Mouse (Mus musculus): ENCODE results near the gene Naa50. TPM values are rescaled to one million over a fixed set of nuclear protein-coding genes. Genes with fewer than 3 reads are reported as not detected.

The Naa50 gene
- polyA plus RNA-seq, 1 experiment from 2014 or later = 64.5 TPM

- H3K4me1 ChIP-seq (ENCODE audit: control insufficient read depth, insufficient read depth, low read depth, low read length) = no peaks in the 10 kb centered on the region
- H3K9me3 ChIP-seq (ENCODE audit: control insufficient read depth, low read length) = no peaks in the 10 kb centered on the region
- no peak for ATAC-seq
- H3K4me2 ChIP-seq (ENCODE audit: low read length) = no peak overlapping the region
- H3K36me3 ChIP-seq (ENCODE audit: control insufficient read depth, insufficient read depth, low read length) = no peaks in the 10 kb centered on the region
- H3K27ac ChIP-seq (ENCODE audit: low read depth, low read length) = no peak overlapping the region
- WGBS = 97% methylated on average over 1 of the region's 1 CpGs
- no peak overlapping the region for H3K9ac ChIP-seq (ENCODE audit: low read depth, low read length)
- H3K4me3 ChIP-seq (ENCODE audit: low read length) = no peak overlapping the region
- no peaks in the 10 kb centered on the region for H3K27me3 ChIP-seq (replicated peaks; ENCODE audit: control insufficient read depth, insufficient read depth, low read length)
Measured at GRCm38 (mm10) chr16:44182597-44182996, 43.0 kb downstream of the Naa50 start.

GRCm38 (mm10) chr16:44184769-44185168, 45.1 kb downstream of the Naa50 start:
- Histone ChIP-seq H3K4me1 (ENCODE audit: control insufficient read depth, insufficient read depth, low read depth, low read length) (no peaks in the 10 kb centered on the region), H3K27ac (ENCODE audit: low read depth, low read length) (no peak overlapping the region), H3K27me3 (replicated peaks; ENCODE audit: control insufficient read depth, insufficient read depth, low read length) (no peaks in the 10 kb centered on the region), H3K36me3 (ENCODE audit: control insufficient read depth, insufficient read depth, low read length) (no peaks in the 10 kb centered on the region), H3K4me2 (ENCODE audit: low read length) (no peak overlapping the region), H3K4me3 (ENCODE audit: low read length) (no peak overlapping the region), H3K9ac (ENCODE audit: low read depth, low read length) (no peak overlapping the region), H3K9me3 (ENCODE audit: control insufficient read depth, low read length) (no peaks in the 10 kb centered on the region)
- 86% methylated on average over 3 of the region's 3 CpGs for WGBS
- no peak for ATAC-seq

- no peak overlapping the region for H3K4me2 ChIP-seq (ENCODE audit: low read length)
- no peak overlapping the region for H3K4me3 ChIP-seq (ENCODE audit: low read length)
- H3K36me3 ChIP-seq (ENCODE audit: control insufficient read depth, insufficient read depth, low read length) = no peaks in the 10 kb centered on the region
- no peaks in the 10 kb centered on the region for H3K9me3 ChIP-seq (ENCODE audit: control insufficient read depth, low read length)
- H3K9ac ChIP-seq (ENCODE audit: low read depth, low read length) = no peak overlapping the region
- H3K27me3 ChIP-seq (replicated peaks; ENCODE audit: control insufficient read depth, insufficient read depth, low read length) = no peaks in the 10 kb centered on the region
- no peak for ATAC-seq
- WGBS = 94% methylated on average over 4 of the region's 4 CpGs
- no peaks in the 10 kb centered on the region for H3K4me1 ChIP-seq (ENCODE audit: control insufficient read depth, insufficient read depth, low read depth, low read length)
- H3K27ac ChIP-seq (ENCODE audit: low read depth, low read length) = no peak overlapping the region
Measured at GRCm38 (mm10) chr16:44187172-44187571, 47.5 kb downstream of the Naa50 start.

GRCm38 (mm10) chr16:44188766-44189165, 49.1 kb downstream of the Naa50 start:
- WGBS = 91% methylated on average over 3 of the region's 3 CpGs
- no peak overlapping the region for H3K9ac ChIP-seq (ENCODE audit: low read depth, low read length)
- no peak for ATAC-seq

GRCm38 (mm10) chr16:44190032-44190431, 50.4 kb downstream of the Naa50 start:
- H3K4me2 ChIP-seq (ENCODE audit: low read length) = no peak overlapping the region
- H3K27ac ChIP-seq (ENCODE audit: low read depth, low read length) = no peak overlapping the region
- H3K27me3 ChIP-seq (replicated peaks; ENCODE audit: control insufficient read depth, insufficient read depth, low read length) = no peaks in the 10 kb centered on the region
- no peaks in the 10 kb centered on the region for H3K4me1 ChIP-seq (ENCODE audit: control insufficient read depth, insufficient read depth, low read depth, low read length)
- H3K9me3 ChIP-seq (ENCODE audit: control insufficient read depth, low read length) = no peaks in the 10 kb centered on the region
- H3K9ac ChIP-seq (ENCODE audit: low read depth, low read length) = no peak overlapping the region
- H3K36me3 ChIP-seq (ENCODE audit: control insufficient read depth, insufficient read depth, low read length) = no peaks in the 10 kb centered on the region
- no peak for ATAC-seq
- H3K4me3 ChIP-seq (ENCODE audit: low read length) = no peak overlapping the region
- WGBS = 91% methylated on average over 6 of the region's 6 CpGs

More at GRCm38 (mm10) chr16:44188766-44189165, 49.1 kb downstream of the Naa50 start:
- no peaks in the 10 kb centered on the region for H3K4me1 ChIP-seq (ENCODE audit: control insufficient read depth, insufficient read depth, low read depth, low read length)
- H3K4me2 ChIP-seq (ENCODE audit: low read length) = no peak overlapping the region
- H3K4me3 ChIP-seq (ENCODE audit: low read length) = no peak overlapping the region
- no peaks in the 10 kb centered on the region for H3K27me3 ChIP-seq (replicated peaks; ENCODE audit: control insufficient read depth, insufficient read depth, low read length)
- H3K9me3 ChIP-seq (ENCODE audit: control insufficient read depth, low read length) = no peaks in the 10 kb centered on the region
- H3K36me3 ChIP-seq (ENCODE audit: control insufficient read depth, insufficient read depth, low read length) = no peaks in the 10 kb centered on the region
- no peak overlapping the region for H3K27ac ChIP-seq (ENCODE audit: low read depth, low read length)

- H3K27ac ChIP-seq (ENCODE audit: low read depth, low read length) = no peak overlapping the region
- no peak overlapping the region for H3K4me2 ChIP-seq (ENCODE audit: low read length)
- no peak overlapping the region for H3K4me3 ChIP-seq (ENCODE audit: low read length)
- 96% methylated on average over 2 of the region's 2 CpGs for WGBS
- no peaks in the 10 kb centered on the region for H3K27me3 ChIP-seq (replicated peaks; ENCODE audit: control insufficient read depth, insufficient read depth, low read length)
- H3K36me3 ChIP-seq (ENCODE audit: control insufficient read depth, insufficient read depth, low read length) = no peaks in the 10 kb centered on the region
- ATAC-seq = no peak
- no peaks in the 10 kb centered on the region for H3K4me1 ChIP-seq (ENCODE audit: control insufficient read depth, insufficient read depth, low read depth, low read length)
- H3K9ac ChIP-seq (ENCODE audit: low read depth, low read length) = no peak overlapping the region
- H3K9me3 ChIP-seq (ENCODE audit: control insufficient read depth, low read length) = no peaks in the 10 kb centered on the region
Measured at GRCm38 (mm10) chr16:44190968-44191367, 51.3 kb downstream of the Naa50 start.

GRCm38 (mm10) chr16:44199066-44199703, 59.6 kb downstream of the Naa50 start:
- Histone ChIP-seq H3K4me2 (ENCODE audit: low read length) (no peak overlapping the region), H3K9me3 (ENCODE audit: control insufficient read depth, low read length) (no peaks in the 10 kb centered on the region), H3K27me3 (replicated peaks; ENCODE audit: control insufficient read depth, insufficient read depth, low read length) (no peaks in the 10 kb centered on the region), H3K9ac (ENCODE audit: low read depth, low read length) (no peak overlapping the region), H3K36me3 (ENCODE audit: control insufficient read depth, insufficient read depth, low read length) (peaks cover 8% of the 10 kb centered on the region; the same call in 1 of the 2 replicates), H3K4me3 (ENCODE audit: low read length) (no peak overlapping the region), H3K4me1 (ENCODE audit: control insufficient read depth, insufficient read depth, low read depth, low read length) (no peaks in the 10 kb centered on the region), H3K27ac (ENCODE audit: low read depth, low read length) (no peak overlapping the region)
- 91% methylated on average over 14 of the region's 14 CpGs for WGBS
- ATAC-seq = no peak

GRCm38 (mm10) chr16:44200146-44200545, 60.5 kb downstream of the Naa50 start:
- no peaks in the 10 kb centered on the region for H3K9me3 ChIP-seq (ENCODE audit: control insufficient read depth, low read length)
- H3K4me1 ChIP-seq (ENCODE audit: control insufficient read depth, insufficient read depth, low read depth, low read length) = no peaks in the 10 kb centered on the region
- H3K4me2 ChIP-seq (ENCODE audit: low read length) = no peak overlapping the region
- no peak overlapping the region for H3K9ac ChIP-seq (ENCODE audit: low read depth, low read length)
- no peaks in the 10 kb centered on the region for H3K27me3 ChIP-seq (replicated peaks; ENCODE audit: control insufficient read depth, insufficient read depth, low read length)
- 93% methylated on average over 4 of the region's 4 CpGs for WGBS
- peaks cover 8% of the 10 kb centered on the region; the same call in 1 of the 2 replicates for H3K36me3 ChIP-seq (ENCODE audit: control insufficient read depth, insufficient read depth, low read length)
- ATAC-seq = no peak
- H3K27ac ChIP-seq (ENCODE audit: low read depth, low read length) = no peak overlapping the region
- no peak overlapping the region for H3K4me3 ChIP-seq (ENCODE audit: low read length)

GRCm38 (mm10) chr16:44204331-44204730, 64.7 kb downstream of the Naa50 start:
- no peak for ATAC-seq
- WGBS = 86% methylated on average over 6 of the region's 6 CpGs
- Histone ChIP-seq H3K4me1 (ENCODE audit: control insufficient read depth, insufficient read depth, low read depth, low read length) (no peaks in the 10 kb centered on the region), H3K27me3 (replicated peaks; ENCODE audit: control insufficient read depth, insufficient read depth, low read length) (no peaks in the 10 kb centered on the region), H3K27ac (ENCODE audit: low read depth, low read length) (no peak overlapping the region), H3K4me3 (ENCODE audit: low read length) (no peak overlapping the region), H3K36me3 (ENCODE audit: control insufficient read depth, insufficient read depth, low read length) (peaks cover 8% of the 10 kb centered on the region; the same call in 1 of the 2 replicates), H3K9ac (ENCODE audit: low read depth, low read length) (no peak overlapping the region), H3K9me3 (ENCODE audit: control insufficient read depth, low read length) (no peaks in the 10 kb centered on the region), H3K4me2 (ENCODE audit: low read length) (no peak overlapping the region)

Data from hindbrain, embryonic 16.5 days (tissue).